Mouse (Mus musculus) erythroblast, embryonic 14.5 days (primary cell): ENCODE results near the gene Lrmda.

Experiments used
- GATA1 ChIP-seq: IDR thresholded peaks from 2 replicates; pipeline ENCODE4 v1.6.1; 2012; ENCODE audit warnings: low read length, inconsistent platforms, mixed read lengths
- TAL1 ChIP-seq: IDR thresholded peaks from 3 replicates; pipeline ENCODE4 v1.6.1; 2012; ENCODE audit warnings: low read length, inconsistent platforms, mixed read lengths

GRCm38 (mm10) chr14:22222038-22222437 lies 202.5 kb downstream of the Lrmda start:
- no peak for TF ChIP-seq TAL1
- TF ChIP-seq GATA1 = no peak
